Mouse (Mus musculus): Measurements from ENCODE around the gene Sirt1. TPM values are rescaled to one million over a fixed set of nuclear protein-coding genes. Genes with fewer than 3 reads are reported as not detected.

The Sirt1 gene
- 10 to 100 TPM; 21.7 to 26.0 TPM for total RNA-seq (2023)

GRCm38 (mm10) chr10:63381498-63382280 lies at the start of gene Sirt1:
Gene Sirt1, minus strand, starts transcription at chr10:63381704.

GRCm38 (mm10) chr10:63429785-63430305 lies 48.3 kb upstream of the Sirt1 start, which contains the start of gene Ctnna3:
Gene Ctnna3, plus strand, starts transcription at chr10:63430098.

GRCm38 (mm10) chr10:63421739-63422735 lies 40.5 kb upstream of the Sirt1 start, which contains the start of gene Gm7075:
Gene Gm7075, minus strand, starts transcription at chr10:63421789.

GRCm38 (mm10) chr10:63382372-63383279 lies 1.1 kb upstream of the Sirt1 start, which contains the start of gene Dnajc12:
Gene Dnajc12, plus strand, starts transcription at chr10:63382443.

Other genes starting within 250 kb of the Sirt1 start
- gene Mypn, start 177.8 kb downstream of the Sirt1 start, total RNA-seq (2023), result not detected
- gene Herc4, start 137.9 kb downstream of the Sirt1 start, total RNA-seq (2023), result 100 to 1,000 TPM; 184 to 206 TPM
- 1 to 10 TPM; 1.0 to 3.9 TPM for gene Dnajc12, start 739 bp upstream of the Sirt1 start, total RNA-seq (2023)
- gene Gm7075, start 40.1 kb upstream of the Sirt1 start, total RNA-seq (2023), result not detected
- gene Ctnna3, start 48.4 kb upstream of the Sirt1 start, total RNA-seq (2023), result not detected

All from neutrophil, adult 59 days (primary cell).